Mouse (Mus musculus) cerebellum, postnatal 25 days (tissue): ENCODE measurements at regions not wholly inside any gene's neighbourhood (a gene's known extent, or its start where the extent isn't known, plus 50 kb on each side); places are given as distances from the start of the nearest gene placed in this dataset.

ENCODE experiments used
- DNase-seq, 2 experiments: peaks; one replicate each; pipeline ENCODE4 v3.0.0; 2021; ENCODE audit warnings: mixed read lengths in 2 of 2

DNA sequence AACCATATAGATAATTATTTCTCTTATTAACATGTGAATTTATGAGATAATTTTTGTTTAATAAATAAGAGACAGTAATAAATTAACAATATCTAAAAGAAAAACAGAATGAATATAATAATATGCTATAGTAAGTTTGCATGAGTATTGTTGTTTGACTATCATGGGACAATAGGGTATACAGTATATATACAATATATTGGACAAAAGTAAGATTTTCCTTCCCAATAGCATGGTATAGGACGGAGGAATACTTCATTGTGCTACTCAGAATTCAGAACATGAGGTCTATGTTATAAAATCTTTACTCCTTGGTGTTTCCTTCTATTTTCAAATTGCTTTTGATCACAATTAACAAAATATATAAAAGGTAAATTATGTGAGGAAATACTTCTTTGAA, 771.0 kb upstream of the Pcdh20 start:
- no peak for DNase-seq

DNA sequence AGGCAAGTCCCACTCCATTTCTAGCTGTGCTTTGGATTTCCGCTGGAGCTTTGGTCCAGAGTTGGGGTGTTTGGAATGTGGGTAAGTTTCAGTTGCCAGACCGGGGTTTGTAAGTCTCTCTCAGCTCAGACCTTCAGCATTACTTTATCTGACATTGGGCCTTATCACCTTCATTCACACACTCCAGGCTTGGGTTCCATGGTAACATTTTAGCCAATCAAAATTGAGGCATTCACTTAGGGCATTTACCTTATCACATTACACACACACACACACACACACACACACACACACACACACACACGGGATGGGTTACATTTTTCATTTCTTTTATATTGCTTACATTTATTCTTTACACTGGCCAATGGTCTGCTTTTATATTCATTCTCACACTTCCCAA, 765.3 kb upstream of the Pcdh20 start:
- DNase-seq = no peak

DNA sequence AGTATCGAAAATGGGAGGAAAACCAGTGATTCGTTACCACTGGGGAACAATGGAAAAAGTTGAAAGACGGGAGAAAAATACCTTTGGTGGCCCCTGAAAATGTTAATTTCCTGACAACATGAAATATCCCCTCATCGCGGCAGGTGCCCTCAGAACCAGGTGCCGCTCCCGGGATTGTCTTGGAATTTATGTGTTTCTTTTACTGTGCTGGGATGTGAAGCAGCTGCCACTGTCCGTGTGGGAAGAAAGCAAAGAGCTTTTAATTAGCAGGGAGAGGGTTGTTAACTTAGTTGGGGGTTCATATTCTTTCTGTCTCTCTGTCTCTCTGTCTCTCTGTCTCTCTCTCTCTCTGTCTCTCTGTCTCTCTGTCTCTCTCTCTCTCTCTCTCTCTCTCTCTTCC, 759.3 kb upstream of the Pcdh20 start:
- DNase-seq = no peak

- DNase-seq = no peak
These were observed 746.2 kb upstream of the Pcdh20 start for GRCm38 (mm10) chr14:89217390-89217789.

DNA sequence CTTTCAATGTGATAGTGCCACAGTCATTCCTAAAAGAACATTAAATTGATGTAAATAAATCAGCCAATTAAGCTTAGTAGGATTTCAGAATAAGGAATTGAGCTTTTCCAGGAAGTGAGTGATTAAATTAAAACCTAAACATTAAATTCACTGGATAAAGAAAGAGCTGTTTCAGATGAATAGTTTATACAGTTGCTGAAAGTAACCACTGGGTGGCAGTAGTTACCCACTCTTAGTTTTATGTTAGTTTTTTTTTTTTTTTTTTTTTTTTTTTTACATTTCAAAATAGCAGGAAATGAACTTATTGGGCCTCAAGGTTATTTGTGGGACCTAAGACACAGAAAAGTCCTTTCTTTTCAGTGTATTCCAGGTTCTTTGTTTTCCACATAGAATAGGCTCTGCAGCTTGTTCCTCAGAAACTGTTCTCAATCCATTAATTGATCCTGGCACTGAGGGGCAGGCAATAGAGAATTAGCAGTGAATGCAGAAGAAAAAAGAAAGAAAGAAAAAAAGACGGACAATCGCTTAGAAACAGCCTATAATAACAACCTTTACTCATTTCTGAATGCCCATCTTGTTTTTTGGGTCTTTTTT, 710.3 kb upstream of the Pcdh20 start:
- DNase-seq = no peak

- no peak for DNase-seq
These were observed 671.9 kb upstream of the Pcdh20 start for GRCm38 (mm10) chr14:89142994-89143686.

- DNase-seq = no peak
These were observed 628.1 kb upstream of the Pcdh20 start for GRCm38 (mm10) chr14:89099296-89099695.

GRCm38 (mm10) chr14:89089661-89090060, 618.5 kb upstream of the Pcdh20 start:
- no peak for DNase-seq

GRCm38 (mm10) chr14:89076014-89076413, 604.8 kb upstream of the Pcdh20 start:
- DNase-seq = no peak

DNA sequence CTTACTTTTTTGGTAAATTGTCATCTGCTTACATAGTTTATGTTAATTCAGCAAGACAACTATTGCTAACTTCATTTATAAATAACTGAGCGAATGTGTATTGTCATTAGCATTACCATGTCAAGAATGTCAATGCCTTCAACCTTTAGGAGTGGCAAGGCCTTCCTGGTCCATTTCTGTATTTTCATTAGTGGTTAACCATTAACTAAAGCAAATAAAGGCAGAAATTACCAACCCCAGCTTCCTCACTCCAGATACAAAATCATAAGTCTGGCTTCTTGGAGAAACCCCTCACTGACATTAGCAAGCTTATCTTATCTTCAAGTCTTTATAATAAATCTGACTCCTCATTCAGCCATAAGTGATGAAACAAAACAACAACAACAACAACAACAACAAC, 592.8 kb upstream of the Pcdh20 start:
- no peak for DNase-seq

- DNase-seq = no peak
These were observed 591.6 kb upstream of the Pcdh20 start for GRCm38 (mm10) chr14:89062583-89063436.

- no peak for DNase-seq
These were observed 590.1 kb upstream of the Pcdh20 start for GRCm38 (mm10) chr14:89061319-89061718.

GRCm38 (mm10) chr14:89034390-89034789, 563.2 kb upstream of the Pcdh20 start:
- DNase-seq = no peak

DNA sequence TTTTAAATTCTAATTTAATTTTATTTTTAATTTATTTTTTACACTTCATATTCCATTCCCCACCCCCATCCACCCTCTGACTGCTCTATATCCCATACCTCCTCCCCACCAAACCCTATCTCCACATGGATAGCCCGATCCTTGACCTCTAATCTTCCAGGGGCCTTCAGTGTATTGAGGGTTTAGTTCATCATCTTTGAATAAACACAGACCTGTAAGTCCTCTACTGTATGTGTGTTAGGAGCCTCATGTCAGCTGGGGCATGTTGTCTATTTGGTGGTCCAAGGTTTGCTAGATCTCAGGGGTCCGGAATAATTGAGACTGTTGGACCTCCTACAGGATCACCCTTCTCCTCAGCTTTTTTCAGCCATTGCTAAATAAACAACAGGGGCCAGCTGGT, 540.2 kb upstream of the Pcdh20 start:
- DNase-seq = no peak

GRCm38 (mm10) chr14:89009648-89010047, 538.5 kb upstream of the Pcdh20 start:
- no peak for DNase-seq

DNA sequence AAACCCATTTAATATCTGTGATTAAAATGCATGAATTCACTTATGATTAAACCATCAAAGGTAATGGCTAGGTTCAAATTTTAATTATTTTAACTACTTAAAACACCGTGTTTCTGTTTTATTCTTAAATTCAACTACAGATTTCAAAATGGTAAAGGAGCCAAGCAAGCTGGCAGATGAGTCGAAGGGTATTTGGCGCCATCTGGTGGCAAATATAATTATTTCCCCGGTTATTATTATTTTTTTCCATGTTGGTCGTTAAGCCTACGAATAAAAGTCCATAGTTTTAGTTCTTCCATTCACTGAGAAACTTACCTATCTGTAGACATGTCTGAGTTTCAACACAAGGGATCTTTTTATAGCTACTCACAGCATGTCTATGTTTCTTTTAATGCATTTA, 510.7 kb upstream of the Pcdh20 start:
- peak in 1 of 2 experiments; percentile 8 for DNase-seq

GRCm38 (mm10) chr14:88976007-88976406, 504.8 kb upstream of the Pcdh20 start:
- peak in 1 of 2 experiments; percentile 1 for DNase-seq

DNA sequence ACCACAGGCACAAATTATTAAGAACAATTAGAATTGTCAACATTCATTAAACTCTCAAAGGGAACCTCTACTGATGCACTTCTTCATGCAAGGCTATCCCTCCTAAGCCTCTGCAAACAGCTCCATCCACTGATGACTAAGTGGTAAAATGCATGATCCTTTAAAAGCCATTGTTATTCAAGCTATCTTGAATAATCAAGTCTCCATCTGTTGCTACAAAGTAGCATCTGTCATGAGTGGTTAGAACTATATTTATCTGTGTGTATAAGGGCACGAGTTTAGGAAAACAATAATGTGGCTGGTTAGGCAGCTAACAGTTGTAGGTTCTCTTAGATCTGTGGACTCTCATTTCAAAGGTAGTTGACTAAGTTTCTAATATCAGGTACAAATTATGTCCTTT, 463.4 kb upstream of the Pcdh20 start:
- DNase-seq = no peak
